Mouse (Mus musculus) right cerebral cortex, postnatal 36 days (tissue): ENCODE measurements at regions not wholly inside any gene's neighbourhood (a gene's known extent, or its start where the extent isn't known, plus 50 kb on each side); places are given as distances from the start of the nearest gene placed in this dataset.

Experiments
- DNase-seq, 2 experiments: peaks; one replicate each; pipeline ENCODE4 v3.0.0; 2022; ENCODE audit warnings: low spot score in 2 of 2, mixed read lengths in 1 of 2

DNA sequence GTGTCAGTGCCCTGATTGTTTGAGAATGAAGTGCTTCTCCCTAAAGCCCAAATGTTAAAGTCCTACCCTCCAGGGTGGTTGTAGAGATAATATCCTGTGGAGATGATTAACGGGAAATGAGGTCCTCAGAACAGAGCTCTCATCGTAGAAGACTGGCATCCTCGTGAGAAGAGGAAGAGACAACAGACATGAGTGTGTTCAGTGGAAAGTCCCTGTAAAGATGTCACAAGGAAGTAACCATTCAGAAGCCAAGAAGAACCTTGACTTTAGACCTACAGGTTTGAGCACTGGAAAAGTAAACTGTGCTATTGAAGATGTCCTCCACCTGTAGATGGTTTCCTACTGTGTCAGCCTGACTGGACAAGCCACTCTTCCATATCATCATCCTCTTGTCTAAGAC is 155.1 kb upstream of the Trib2 start:
- no peak for DNase-seq

DNA sequence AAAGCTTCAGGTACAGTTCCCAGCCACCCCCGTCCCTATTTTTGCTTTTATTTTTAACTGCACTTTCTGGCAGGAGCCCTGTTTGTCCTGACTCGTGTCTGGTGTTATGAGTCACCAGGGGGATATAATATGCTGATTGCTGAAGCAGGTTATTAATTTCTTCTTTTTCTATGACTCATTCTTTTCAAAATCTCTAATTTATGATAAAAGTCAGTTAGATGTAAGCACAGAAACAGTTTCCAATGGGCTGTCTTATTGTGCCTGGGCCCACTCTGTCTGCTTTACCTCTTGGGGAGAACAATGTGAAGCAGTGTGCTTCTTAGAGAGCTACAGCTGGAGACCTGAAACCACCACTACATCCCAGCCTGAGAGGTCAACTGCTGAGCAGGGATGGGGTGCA is 153.5 kb upstream of the Trib2 start:
- no peak for DNase-seq

DNA sequence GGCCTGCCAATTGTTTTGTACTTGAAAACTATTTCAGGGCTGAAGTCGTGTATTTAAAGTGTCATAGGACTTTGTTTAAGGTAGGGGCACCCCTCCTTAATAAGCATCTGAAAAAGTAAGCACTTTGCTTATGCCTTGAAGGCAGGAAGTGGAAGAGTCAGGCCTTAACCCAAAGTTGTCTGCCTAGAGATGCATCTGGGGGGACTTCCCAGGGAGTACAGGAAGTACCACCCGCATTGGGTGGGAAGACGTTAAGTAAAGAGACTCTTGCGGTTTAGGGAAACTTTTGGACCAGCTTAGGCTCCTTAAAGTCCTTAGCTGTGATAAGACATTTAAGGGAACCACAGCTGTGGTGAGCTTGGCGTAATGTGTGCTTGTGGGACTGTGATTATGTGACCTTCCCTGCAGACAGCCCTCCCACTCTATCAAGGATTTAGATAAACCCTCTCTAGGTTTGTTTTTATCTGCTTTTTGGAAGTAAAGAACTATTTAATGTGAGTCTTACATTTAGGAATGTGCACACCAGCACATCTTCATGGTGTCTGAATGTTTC is 150.9 kb upstream of the Trib2 start:
- no peak for DNase-seq

DNA sequence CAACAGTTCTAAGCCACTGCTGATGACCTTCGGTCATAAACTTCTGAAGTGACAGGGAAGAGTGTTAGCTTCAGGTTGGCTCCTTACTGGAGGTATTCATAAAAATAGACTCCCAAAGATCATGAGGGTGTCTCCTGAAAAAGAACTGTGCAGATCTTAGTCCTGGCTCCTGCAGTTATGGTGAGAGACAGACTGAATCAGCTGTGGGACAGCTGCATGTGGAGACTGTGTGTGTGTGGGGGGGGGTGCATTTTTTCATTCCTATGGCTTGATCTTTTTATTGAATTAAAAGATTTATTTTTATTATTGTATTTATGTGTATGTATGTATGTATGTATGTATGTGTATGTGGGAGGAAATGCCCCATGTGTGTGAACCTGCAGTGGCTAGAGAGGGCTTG is 149.9 kb upstream of the Trib2 start:
- no peak for DNase-seq

DNA sequence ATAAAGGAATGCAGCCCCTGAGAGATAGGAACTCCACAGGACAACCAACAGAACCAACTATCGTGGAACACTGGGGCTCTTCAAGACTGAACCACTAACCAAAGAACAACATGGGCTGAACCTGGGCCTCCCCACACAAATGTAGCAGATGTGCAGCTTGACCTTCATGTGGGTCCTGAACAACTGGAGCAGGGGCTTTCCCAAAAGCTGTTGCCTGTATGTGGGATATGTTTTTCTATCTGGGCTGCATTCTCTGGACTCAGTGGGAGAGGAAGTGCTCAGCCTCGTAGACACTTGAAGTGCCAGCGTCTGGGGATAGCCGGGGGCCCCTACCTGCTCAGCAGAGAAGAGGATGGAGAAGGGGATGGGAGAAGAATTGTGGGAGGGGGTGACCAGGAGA is 149.2 kb upstream of the Trib2 start:
- no peak for DNase-seq

DNA sequence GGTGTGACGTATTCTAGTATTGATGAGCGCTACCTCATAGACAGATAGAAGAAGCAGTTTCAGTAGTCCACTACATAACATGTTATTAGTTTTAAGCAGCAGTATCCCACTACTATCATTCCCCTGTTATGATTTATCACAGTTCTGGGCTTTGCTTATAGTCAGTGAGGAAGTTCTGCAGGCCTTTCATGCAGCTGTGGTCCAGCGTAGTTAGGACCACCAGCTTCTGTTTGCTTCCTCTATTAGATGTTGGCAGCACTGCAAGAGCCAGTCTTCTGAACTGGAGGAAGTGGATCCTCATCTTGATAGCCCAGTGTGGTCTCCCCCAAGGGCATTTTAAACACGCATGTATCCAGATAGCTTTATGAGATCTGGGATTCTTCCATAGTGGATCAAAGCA is 147.4 kb upstream of the Trib2 start:
- no peak for DNase-seq

DNA sequence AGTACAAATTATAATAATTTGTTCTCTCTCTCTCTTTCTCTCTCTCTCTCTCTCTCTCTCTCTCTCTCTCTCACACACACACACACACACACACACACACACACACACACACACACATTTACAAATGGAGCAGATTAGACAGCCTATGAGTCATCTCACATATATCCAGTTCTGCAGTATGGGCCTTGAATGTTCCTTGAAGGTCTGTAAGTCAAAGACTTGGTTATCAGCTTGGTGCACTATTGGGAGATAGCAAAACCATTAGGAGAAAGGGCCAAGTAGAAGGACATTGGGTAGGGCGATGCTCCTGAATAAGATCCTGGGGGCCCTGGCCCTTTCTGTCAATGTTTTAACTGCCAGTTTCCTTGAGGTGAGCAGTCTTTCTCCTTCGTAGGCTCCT is 145.1 kb upstream of the Trib2 start:
- no peak for DNase-seq

DNA sequence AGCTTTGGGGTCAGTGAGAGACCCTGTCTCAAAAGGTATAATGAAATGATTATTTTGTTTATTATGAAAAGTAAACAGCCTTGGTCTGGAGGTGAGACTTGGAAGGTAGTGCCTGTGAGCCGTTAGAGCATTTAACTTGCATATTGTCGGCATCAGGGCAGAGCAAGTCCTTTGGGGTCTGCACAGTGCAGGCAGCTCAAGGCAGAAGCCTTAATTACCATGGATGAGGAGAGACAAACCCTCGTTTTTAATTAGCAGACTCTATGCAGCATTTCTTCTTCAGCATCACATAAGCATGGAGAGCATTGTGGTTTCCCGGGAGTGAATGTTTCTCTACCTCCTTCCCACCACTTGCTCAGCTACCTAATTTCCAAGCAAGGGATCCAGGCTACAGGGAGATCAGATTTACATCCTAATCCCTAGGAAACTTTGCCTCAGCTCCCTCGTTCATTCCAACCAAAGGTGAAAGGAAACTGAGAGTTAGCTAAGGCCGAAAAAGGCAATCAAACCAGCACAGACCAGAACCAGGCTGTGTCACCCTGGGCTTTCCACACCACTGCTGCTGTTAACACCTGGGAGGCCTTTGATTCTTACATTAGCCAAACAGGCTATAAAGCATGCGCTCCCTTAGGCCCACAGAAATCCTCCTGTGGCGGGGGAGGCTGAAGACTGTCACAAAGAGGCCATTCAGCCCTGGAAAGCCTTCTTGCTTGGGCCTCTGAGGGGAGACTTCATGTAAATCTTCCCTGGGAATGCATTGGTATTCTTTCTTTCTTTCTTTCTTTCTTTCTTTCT is 120.9 kb upstream of the Trib2 start:
- no peak for DNase-seq

DNA sequence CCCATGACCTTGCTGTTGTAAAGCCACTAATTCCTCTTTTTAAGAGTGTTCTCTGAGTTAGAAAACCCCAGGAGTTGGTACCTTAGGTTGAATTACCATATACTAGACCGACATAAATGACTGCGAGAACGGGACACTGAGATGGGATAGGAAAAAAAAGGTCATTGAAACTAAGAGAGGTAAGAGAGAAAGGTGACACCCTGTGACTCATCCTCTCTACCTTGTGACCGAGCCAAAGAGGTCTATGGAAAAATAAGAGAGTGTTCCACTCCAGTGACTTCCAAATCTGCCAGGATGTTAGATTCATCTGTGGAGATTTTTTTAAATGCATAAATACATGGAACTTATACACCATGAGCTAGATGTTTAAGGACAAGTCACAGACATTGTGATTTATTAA is 115.3 kb upstream of the Trib2 start:
- no peak for DNase-seq

DNA sequence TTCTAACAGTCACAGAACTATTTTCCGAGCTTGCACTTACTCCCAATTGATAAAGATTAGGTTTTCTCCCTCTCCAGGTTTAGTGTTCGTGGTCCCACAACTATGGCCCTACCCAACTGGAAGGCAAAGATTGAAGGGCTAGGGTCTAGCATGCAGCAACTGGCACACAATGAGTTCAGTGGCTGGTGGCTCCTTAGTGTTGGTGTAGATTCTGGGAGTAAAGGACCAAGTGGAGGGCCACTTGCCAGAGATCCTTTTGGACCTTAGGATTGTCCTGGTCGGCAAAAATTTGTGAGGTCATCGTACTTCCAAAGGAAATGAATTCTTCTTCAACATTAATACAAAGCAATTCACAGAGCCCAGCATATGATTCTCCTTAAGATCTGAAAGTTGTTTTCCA is 114.8 kb upstream of the Trib2 start:
- DNase-seq, result no peak

DNA sequence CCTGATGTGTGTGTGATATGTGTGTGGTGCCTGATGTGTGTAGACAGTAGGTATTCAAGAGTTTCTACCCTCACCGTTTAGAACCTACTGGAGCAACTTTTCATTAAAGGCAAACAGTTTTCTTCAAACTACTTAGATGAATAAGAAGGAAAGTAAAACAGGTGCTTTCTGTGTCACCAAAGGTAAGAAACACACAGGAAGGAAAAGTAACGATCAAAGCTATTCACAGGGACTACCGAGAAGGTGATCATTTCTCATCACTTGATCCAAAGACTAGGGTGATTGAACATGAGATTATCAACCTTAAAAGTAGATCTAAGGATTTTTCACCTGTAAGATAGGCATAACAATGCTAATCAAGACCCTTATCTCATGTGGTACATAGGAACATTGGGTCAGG is 113.4 kb upstream of the Trib2 start:
- DNase-seq, result no peak

DNA sequence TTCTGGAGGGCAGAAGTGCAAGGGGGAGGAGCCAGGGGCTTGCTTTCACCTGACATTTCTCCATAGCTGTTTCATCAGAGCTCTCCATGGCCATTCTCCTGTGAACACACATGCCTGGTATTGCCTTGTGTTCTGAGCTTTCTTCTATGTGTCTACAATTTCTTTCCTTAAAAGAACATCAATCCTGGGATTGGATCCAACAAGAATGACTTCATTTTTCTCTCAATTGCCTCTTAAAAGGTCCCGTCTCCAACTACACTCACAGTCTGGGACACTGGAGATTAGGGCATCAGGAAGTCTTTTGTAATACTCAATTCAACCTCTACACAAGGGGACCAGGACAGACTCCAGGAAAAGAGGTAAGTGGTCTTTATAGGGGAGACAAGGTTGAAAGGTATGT is 112.8 kb upstream of the Trib2 start:
- DNase-seq, result no peak

DNA sequence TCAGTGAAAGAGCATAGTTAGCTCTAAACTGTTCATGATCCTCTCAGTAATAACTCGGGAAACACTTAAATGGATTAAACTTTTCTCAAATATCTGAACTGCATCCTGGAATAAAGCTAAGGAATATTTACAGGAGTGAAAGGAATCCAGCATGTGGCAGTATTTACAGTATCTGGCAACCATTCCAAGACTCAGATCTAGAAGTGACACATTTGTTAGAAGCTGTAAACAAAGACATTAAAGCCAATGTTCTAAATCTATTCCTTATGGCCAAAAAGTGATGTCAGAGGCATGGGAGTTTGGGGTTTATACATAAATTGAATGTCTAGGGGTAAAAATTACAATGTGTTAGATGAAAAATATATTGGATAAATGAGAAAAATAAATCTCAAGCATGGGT is 101.6 kb upstream of the Trib2 start:
- DNase-seq, result no peak

DNA sequence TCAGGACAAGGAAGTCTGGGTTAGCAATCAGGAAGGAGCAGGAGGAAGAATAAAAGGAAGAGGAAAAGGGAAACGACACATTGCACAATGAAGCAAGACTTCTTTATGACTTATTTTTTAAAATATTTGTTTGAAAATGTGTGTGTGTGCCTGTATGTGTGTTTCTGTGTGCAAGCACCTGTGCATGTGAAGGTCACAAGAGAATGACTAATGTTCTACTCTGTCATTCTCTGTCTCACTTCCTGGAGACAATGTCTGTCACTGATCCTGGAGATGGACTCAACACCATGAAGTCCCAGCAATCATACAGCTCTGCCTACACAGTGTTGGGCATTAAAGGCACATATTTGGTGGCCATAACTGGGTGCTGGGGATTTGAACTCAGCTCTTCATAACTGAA is 96.2 kb upstream of the Trib2 start:
- no peak for DNase-seq

DNA sequence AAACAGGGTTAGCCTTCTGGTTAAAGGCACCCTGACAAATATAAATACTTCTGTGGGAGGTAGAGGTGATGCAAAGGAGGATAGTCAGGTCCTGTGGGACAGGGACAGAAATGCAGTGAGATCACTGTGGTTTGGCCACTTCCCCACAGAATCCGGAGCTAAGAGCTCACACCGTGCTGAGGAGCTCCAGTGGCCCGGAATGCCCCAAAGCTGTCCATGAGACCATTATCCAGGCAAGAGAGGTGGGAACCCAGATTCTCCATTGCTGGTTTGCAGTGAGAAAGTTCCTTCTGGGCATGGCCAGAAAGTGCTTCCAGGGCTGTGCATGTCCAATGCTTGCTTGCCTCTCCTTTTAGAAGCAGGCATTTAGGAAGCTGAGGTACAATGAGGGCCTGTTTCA is 95.8 kb upstream of the Trib2 start:
- DNase-seq, result no peak

DNA sequence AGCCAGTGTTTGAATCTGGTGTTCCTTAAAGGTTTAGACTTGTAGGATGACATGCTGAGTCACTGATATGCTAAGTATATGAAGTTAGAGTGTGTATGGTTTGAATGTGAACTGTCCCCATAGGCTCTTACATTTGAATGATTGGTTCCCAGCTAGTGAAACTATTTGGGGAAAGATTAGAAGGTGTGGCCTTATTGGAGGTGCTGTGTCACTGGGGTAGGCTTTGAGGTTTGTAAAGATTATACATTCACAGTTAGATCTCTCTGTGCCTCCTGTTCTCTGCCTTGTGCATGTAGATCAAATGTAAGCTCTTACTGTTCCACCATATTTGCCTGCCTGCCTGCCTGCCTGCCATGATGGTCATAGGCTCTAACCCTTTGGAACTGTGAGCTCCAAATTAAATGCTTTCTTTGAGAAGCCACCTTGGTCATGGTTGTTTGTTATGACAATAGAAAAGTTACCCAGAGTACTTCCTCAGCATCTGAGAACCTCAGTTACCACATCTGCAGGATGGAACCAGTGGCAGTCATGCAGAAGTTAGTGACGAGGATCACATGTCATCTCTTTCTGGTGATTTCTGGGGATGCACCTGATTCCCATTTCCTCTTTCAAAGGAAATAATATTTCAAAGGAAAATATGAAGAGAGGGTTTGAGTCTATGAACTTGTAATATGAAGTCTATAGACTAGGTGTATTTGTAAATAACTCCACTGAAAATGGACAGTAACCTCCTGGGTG is 94.7 kb upstream of the Trib2 start:
- DNase-seq, result no peak

DNA sequence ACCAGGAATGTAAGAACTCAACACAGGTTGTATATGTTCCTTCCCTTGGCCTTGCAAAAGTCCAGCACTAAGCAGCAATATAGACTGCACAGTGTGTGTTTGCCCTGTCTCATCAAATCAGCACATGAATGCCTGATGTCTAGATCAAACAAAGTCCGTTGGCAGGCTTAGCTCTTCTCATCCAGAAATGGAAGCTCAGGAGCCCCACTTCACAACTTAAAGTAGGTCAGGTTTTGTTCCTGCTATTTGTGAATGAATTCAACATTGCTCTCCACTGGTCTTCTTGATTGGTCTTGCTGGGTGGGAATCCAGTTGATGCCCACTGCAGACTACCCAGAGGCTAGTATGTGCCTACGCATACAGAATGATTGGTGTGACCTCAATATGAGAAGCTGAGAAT is 80.8 kb upstream of the Trib2 start:
- peak in 1 of 2 experiments; percentile 15 for DNase-seq

DNA sequence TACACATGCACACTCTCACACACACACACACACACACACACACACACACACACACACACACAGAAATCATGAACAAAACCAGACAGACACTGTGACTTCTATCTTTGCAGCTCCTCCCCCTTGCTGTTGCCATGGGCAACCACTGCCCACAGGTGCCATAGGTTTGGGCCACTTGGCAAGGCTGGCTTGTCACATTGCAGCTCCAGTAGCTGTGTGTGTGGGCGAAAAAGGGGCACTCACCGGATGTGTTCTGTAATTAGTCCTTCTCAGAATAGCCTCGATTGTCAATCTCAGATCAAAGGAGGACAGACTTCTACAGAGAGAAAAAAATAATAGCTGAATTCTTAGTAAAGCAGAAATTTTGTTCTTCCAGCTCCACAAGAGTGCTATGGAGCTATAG is 79.8 kb upstream of the Trib2 start:
- DNase-seq, result peak; percentile 52 to 68

DNA sequence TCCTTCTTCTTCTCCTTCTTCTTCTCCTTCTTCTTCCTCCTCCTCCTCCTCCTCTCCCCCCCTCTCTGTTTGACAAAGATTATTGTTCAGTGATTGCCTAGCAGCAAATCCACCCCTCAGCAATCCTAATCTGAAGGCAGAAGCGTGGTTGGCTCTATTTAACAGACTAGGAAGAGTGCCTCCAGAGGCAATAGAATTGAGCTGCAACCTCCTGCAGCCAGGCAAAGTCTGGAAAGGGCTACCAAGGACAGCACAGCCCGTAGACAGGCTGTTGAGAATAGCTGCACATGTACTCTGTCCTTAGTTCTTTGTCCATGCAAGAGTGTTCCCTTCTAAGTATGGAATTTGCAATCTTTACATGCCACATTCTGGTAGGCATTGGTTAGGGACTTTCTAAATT is 78.5 kb upstream of the Trib2 start:
- no peak for DNase-seq

DNA sequence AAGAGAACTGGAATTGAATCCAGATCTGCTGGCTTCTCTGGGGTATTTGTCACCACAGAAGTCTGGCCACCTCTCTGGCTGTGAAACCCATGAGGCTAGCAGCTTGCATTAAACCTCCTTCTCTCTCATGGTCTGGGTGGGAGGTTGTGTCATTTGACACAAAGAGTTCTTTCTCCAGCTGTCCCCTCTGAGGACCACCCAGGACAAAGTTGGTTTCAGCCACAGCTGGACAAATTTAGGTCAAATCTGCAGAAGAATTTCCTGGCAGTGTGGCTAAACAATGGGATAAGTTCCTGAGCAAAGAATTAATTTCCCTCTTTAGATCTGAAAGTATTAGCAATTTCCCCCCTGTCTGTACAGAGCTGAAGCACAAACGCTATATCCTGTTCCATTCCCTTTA is 73.9 kb upstream of the Trib2 start:
- DNase-seq, result no peak

DNA sequence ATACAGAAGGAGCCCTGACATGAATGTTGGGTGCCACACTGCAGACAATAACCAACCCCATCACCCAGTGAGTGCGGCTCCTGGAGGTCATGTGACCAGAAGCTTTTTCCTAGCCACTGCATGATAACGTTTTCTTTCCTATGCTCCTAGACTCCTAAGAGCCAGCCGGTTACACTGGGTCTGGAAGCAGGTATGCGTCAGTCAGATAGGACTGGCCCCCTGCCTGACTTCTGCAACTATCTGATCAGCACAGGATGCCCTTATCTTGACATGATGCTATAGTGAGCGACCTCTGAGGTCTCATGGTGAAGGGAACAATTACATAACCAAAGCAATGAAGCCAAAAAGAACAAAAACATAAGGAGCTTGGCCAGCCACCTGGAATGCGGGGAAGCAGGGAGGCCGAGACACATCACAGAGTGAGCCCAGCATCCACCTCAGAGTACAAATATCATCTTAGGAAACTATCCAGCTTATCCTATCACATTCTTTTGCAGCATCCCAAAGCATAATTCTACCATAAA is 63.2 kb upstream of the Trib2 start:
- no peak for DNase-seq
